Mouse (Mus musculus) MEL (cell line): Measurements from ENCODE around the gene Tarbp1.

Experiments used
- CHD2 ChIP-seq: IDR thresholded peaks from 2 replicates; pipeline ENCODE4 v1.6.1; 2011; ENCODE audit warnings: low read length, improper control_type of control experiment
- CTCF ChIP-seq, 3 experiments: IDR thresholded peaks in 2 of 3; conservative IDR thresholded peaks in 1 of 3; 2 replicates each; pipeline ENCODE4 v1.5.1; 2011 to 2012; ENCODE audit warnings: low read length in 3 of 3, low read depth in 2 of 3, mild to moderate bottlenecking in 2 of 3, improper control_type of control experiment in 1 of 3, inconsistent platforms in 1 of 3, mixed read lengths in 1 of 3, moderate library complexity in 1 of 3; ENCODE audit not compliant: control insufficient read depth in 1 of 3, insufficient read depth in 1 of 3, poor library complexity in 1 of 3, severe bottlenecking in 1 of 3
- RCOR1 ChIP-seq: IDR thresholded peaks from 2 replicates; pipeline ENCODE4 v1.6.1; 2012; ENCODE audit warnings: low read depth, mild to moderate bottlenecking, inconsistent platforms, low read length, improper control_type of control experiment
- SMC3 ChIP-seq: IDR thresholded peaks from 2 replicates; pipeline ENCODE4 v1.6.1; 2011; ENCODE audit warnings: low read depth, low read length, improper control_type of control experiment
- TBP ChIP-seq: IDR thresholded peaks from 2 replicates; pipeline ENCODE4 v1.8.0; 2011; ENCODE audit warnings: low read depth, low read length, improper control_type of control experiment
- TCF12 ChIP-seq: IDR thresholded peaks from 2 replicates; pipeline ENCODE4 v1.6.1; 2014; ENCODE audit warnings: low read depth, mild to moderate bottlenecking, inconsistent platforms, low read length, improper control_type of control experiment, moderate library complexity
- USF2 ChIP-seq, 2 experiments: IDR thresholded peaks; 2 replicates each; pipeline ENCODE4 v1.6.1; 2011 to 2012; ENCODE audit warnings: improper control_type of control experiment in 2 of 2, low read length in 2 of 2, borderline replicate concordance in 1 of 2, inconsistent platforms in 1 of 2, low read depth in 1 of 2, mild to moderate bottlenecking in 1 of 2; ENCODE audit not compliant: insufficient read depth in 1 of 2

DNA sequence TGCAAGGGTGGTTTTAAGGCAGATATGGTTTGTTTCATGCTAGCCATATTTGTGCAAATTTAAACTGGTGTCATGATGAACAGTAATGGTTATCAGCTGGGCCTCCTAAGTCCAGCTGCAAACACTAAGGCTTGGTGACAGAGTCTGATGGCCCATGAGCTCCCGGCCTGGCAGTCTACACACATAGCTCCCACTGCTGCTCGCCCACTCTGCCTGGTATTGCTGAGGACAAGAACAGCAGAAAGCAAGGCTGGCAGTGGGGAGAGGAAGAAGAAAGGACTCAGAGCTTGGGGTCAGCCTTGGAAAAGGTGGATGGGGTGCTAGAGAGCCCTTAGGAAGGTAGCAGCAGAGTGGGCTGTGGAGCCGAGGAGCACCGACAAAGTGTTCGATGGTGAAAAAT is 45.2 kb downstream of the Tarbp1 start:
- no peak for TF ChIP-seq SMC3
- TF ChIP-seq RCOR1: no peak
- no peak for TF ChIP-seq CTCF (IDR thresholded peaks at IDR 0.05 in 2 of 3, conservative IDR thresholded peaks at IDR 0.05 in 1 of 3; ENCODE audit: control insufficient read depth in 1 of 3, insufficient read depth in 1 of 3, low read depth in 2 of 3, low read length in 3 of 3, poor library complexity in 1 of 3, severe bottlenecking in 1 of 3)
- no peak for TF ChIP-seq TCF12
- no peak for TF ChIP-seq USF2 (IDR thresholded peaks at IDR 0.05; ENCODE audit: borderline replicate concordance in 1 of 2, insufficient read depth in 1 of 2, low read depth in 1 of 2, low read length in 2 of 2)
- TF ChIP-seq CHD2: no peak
- TF ChIP-seq TBP: no peak
